8 mouse cellular contexts compared by ENCODE assay signal in the genomic region with DNA sequence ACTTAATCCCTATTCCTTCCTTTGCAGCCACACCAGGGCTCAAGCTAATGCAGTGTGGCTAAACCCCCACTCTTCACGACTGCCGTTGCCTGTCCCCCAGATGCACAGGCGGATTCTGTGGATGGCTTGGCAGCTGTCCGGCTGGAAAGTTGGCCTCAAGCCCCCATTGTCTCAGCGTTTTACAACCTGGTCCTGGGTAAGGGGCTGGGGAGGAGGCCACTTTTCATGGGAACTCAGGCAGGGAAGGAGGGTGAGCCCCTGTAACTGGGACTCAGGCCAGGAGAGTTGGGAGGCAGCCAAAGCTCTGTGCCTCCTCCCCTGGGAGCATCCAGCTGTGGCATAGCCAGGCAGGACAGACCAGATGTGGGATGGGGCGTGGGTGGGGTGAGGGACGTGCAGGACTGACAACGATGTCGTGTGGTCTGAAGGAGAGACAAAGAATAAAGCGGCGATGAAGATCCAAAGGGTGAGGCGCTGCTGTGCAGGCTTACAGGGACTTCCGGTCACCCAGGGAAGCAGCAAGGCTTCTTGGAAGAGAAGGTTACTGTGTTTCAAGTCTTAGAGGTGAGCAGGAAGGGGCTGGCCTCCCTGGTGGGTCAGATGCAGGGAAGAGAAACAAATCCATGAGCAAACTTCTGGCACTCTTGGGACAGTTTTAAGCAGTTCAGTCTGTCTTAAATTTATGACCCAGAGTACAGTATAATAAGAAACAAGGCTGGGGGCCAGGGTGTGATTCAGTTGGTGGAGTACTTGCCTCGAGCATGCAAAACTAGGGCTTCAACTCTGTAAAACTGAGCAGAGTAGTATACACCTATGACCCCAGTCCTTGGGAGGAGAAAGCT. TPM values are rescaled to one million over a fixed set of nuclear protein-coding genes. Genes with fewer than 3 reads are reported as not detected.
DNase-seq lines count a peak whose midpoint lies in the region; ATAC-seq and TF ChIP-seq lines count a peak whose summit lies in the region.

No protein-coding gene starts in this region.

- peak overlapping the region; percentile 45; the same call in 1 of the 2 replicates for H3K27ac ChIP-seq in forebrain, embryonic 14.5 days (ENCODE audit: low read depth, low read length)
- H3K27ac ChIP-seq in midbrain, postnatal 0 days (ENCODE audit: low read depth, low read length): peak overlapping the region; percentile 34

- no peak overlapping the region for H3K4me3 ChIP-seq in forebrain, embryonic 14.5 days (ENCODE audit: low read depth, low read length)
- no peak overlapping the region for H3K4me3 ChIP-seq in midbrain, postnatal 0 days (ENCODE audit: low read depth, low read length)

- 33% methylated on average over 14 of the region's 14 CpGs for WGBS in forebrain, embryonic 14.5 days
- 37% methylated on average over 14 of the region's 14 CpGs for WGBS in midbrain, postnatal 0 days

- peak; percentile 76 for ATAC-seq in forebrain, embryonic 14.5 days
- peak; percentile 62; the same call in 1 of the 2 replicates for ATAC-seq in midbrain, postnatal 0 days (ENCODE audit: low FRiP score)
- no peak for ATAC-seq in frontal cortex, adult (ENCODE audit: low TSS enrichment)

- no peaks in the 10 kb centered on the region for H3K27me3 ChIP-seq in forebrain, embryonic 14.5 days (replicated peaks; ENCODE audit: control insufficient read depth, insufficient read depth, low read length)
- H3K27me3 ChIP-seq in midbrain, postnatal 0 days (ENCODE audit: insufficient read depth, low read length): no peaks in the 10 kb centered on the region

- H3K9ac ChIP-seq in forebrain, embryonic 14.5 days (ENCODE audit: low read length): no peak overlapping the region
- H3K9ac ChIP-seq in midbrain, postnatal 0 days (replicated peaks; ENCODE audit: low read length, poor library complexity, severe bottlenecking): no peak overlapping the region

- H3K9me3 ChIP-seq in forebrain, embryonic 14.5 days (replicated peaks; ENCODE audit: control insufficient read depth, low read length): no peaks in the 10 kb centered on the region
- no peaks in the 10 kb centered on the region for H3K9me3 ChIP-seq in midbrain, postnatal 0 days (ENCODE audit: low read length)

- TF ChIP-seq CTCF in midbrain, postnatal 0 days (IDR thresholded peaks at IDR 0.05): no peak

- no peaks in the 10 kb centered on the region for H3K36me3 ChIP-seq in forebrain, embryonic 14.5 days (ENCODE audit: control insufficient read depth, insufficient read depth, low read length)
- no peaks in the 10 kb centered on the region for H3K36me3 ChIP-seq in midbrain, postnatal 0 days (ENCODE audit: insufficient read depth, low read length)

- H3K4me1 ChIP-seq in forebrain, embryonic 14.5 days (ENCODE audit: control insufficient read depth, insufficient read depth, low read length): peaks cover 6% of the 10 kb centered on the region; the same call in 1 of the 2 replicates
- H3K4me1 ChIP-seq in midbrain, postnatal 0 days (ENCODE audit: insufficient read depth, low read length): no peaks in the 10 kb centered on the region

- intact Hi-C loops in heart, postnatal 25 days (cut with DNase I): loop anchor here (5.0 kb wide), 3 partner anchors 82 to 222 kb away; a partner anchor contains a TSS

- peak; percentile 71 to 74 for DNase-seq in right cerebral cortex, postnatal 10 days (ENCODE audit: low spot score in 2 of 2)
- DNase-seq in right cerebral cortex, adult 18-20 months: no peak
- DNase-seq in forebrain, embryonic 14.5 days (ENCODE audit: low spot score): peak; percentile 78
- DNase-seq in heart, postnatal 25 days (ENCODE audit: low spot score): peak; percentile 76
- DNase-seq in kidney, postnatal 4 days: peak; percentile 88 to 90
- DNase-seq in midbrain, postnatal 0 days (ENCODE audit: low spot score): peak; percentile 75
- DNase-seq in B cell, adult 2 months: no peak

- H3K4me2 ChIP-seq in forebrain, embryonic 14.5 days (ENCODE audit: low read length): no peak overlapping the region
- H3K4me2 ChIP-seq in midbrain, postnatal 0 days (ENCODE audit: low read depth, low read length, poor library complexity, severe bottlenecking): no peak overlapping the region

RNA-seq across cellular contexts. Expression of a gene that starts 43.8 kb away (rescaled TPM):
- 29.7 and 37.9 TPM in 2 replicates for polyA plus RNA-seq in forebrain, embryonic 14.5 days (2014; fragmentation: Nextera tagmentation; extraction: Ambion mirVana)
- total RNA-seq in heart, postnatal 25 days (2021): 10 to 100 TPM; 46.0 to 52.1 TPM
- total RNA-seq in midbrain, postnatal 0 days (2014; rRNA removed): 161 and 175 TPM in 2 replicates
- 71.5 and 73.3 TPM in 2 replicates for polyA plus RNA-seq in midbrain, postnatal 0 days (2015; fragmentation: Nextera tagmentation; extraction: Ambion mirVana)

RNA-seq across cellular contexts. Expression of a gene that starts 51.2 kb away (rescaled TPM):
- polyA plus RNA-seq in forebrain, embryonic 14.5 days (2014; fragmentation: Nextera tagmentation; extraction: Ambion mirVana): 5.0 and 6.1 TPM in 2 replicates
- total RNA-seq in heart, postnatal 25 days (2021): 10 to 100 TPM; 20.4 to 23.7 TPM
- 5.1 and 5.4 TPM in 2 replicates for total RNA-seq in midbrain, postnatal 0 days (2014; rRNA removed)
- polyA plus RNA-seq in midbrain, postnatal 0 days (2015; fragmentation: Nextera tagmentation; extraction: Ambion mirVana): 3.8 and 3.9 TPM in 2 replicates

Comparison
In these comparisons a context has a peak if more than half of its experiments do, and no peak if none do; other contexts are left out.
1. DNase-seq: peak in right cerebral cortex, postnatal 10 days (2 of 2), forebrain, embryonic 14.5 days (single experiment), heart, postnatal 25 days (single experiment), kidney, postnatal 4 days (2 of 2) and midbrain, postnatal 0 days (single experiment); none in right cerebral cortex, adult 18-20 months (single experiment) and B cell, adult 2 months (0 of 2).